Mouse (Mus musculus): Measurements from ENCODE around the gene Barhl2. TPM values are rescaled to one million over a fixed set of nuclear protein-coding genes. Genes with fewer than 3 reads are reported as not detected.

The Barhl2 gene
- polyA plus RNA-seq, 1 experiment from 2014 or later: not detected

DNA sequence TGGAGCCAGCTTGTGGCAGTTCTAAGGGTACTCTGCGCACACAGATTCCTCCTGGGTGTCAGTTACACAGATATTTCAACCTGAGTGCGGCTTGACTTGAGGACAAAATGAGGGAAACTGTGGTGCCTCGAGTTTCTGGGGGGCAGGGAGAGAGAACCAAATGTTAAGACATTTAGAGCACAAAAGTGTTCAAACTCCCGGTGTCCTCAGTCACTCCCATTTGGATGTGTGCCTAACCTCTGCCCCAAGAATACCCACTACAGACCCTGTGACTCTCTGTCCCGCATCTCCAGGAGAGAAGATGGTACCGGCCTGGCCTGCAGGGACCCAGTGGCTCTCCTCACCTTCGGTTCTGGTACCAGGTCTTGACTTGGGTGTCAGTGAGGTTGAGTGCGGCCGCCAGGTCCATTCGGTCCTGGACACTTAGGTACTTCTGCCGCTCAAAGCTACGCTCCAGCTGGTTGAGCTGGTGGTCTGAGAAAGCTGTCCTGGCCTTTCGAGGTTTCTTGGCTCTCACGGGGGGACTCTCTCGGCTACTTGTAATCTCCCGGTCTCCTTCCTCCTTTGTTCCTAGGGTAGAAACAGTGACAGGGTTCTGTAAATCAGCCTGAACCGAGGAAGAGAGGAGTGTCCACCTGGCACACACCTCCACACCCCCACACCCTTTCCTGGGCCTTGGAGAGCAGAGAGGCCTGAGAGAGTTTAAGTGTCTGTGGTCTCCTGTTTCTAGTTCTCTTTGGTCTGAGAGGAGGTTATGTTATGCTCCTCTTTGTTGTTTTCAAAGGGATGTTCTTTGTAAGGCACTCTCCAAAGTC, 2.7 kb downstream of the Barhl2 start:
- 2% methylated on average over 17 of the region's 17 CpGs for WGBS
- Histone ChIP-seq H3K27me3 (ENCODE audit: insufficient read depth, low read length) (peaks cover 93% of the 10 kb centered on the region), H3K4me1 (replicated peaks; ENCODE audit: insufficient read depth, low read length) (no peaks in the 10 kb centered on the region; the same call in 1 of the 2 replicates), H3K4me3 (replicated peaks; ENCODE audit: low read depth, low read length) (no peak overlapping the region), H3K9ac (ENCODE audit: low read depth, low read length) (no peak overlapping the region), H3K27ac (no peak overlapping the region), H3K9me3 (replicated peaks; ENCODE audit: low read length) (no peaks in the 10 kb centered on the region; the same call in 1 of the 2 replicates), H3K36me3 (ENCODE audit: insufficient read depth, low read length) (no peaks in the 10 kb centered on the region), H3K4me2 (ENCODE audit: low read length) (no peak overlapping the region)
- no peak for DNase-seq (ENCODE audit: low spot score)
- ATAC-seq (replicated peaks; ENCODE audit: low FRiP score, low read depth): no peak
- no peak for TF ChIP-seq CTCF (IDR thresholded peaks at IDR 0.05; ENCODE audit: low read depth)

- Histone ChIP-seq H3K9ac (ENCODE audit: low read depth, low read length) (no peak overlapping the region), H3K36me3 (ENCODE audit: insufficient read depth, low read length) (no peaks in the 10 kb centered on the region), H3K27ac (no peak overlapping the region), H3K4me1 (replicated peaks; ENCODE audit: insufficient read depth, low read length) (no peaks in the 10 kb centered on the region; the same call in 1 of the 2 replicates), H3K9me3 (replicated peaks; ENCODE audit: low read length) (no peaks in the 10 kb centered on the region; the same call in 1 of the 2 replicates), H3K4me3 (replicated peaks; ENCODE audit: low read depth, low read length) (no peak overlapping the region), H3K4me2 (ENCODE audit: low read length) (no peak overlapping the region), H3K27me3 (ENCODE audit: insufficient read depth, low read length) (peaks cover 93% of the 10 kb centered on the region)
- 3% methylated on average over 9 of the region's 9 CpGs for WGBS
- ATAC-seq (replicated peaks; ENCODE audit: low FRiP score, low read depth): no peak
- TF ChIP-seq CTCF (IDR thresholded peaks at IDR 0.05; ENCODE audit: low read depth): no peak
- no peak for DNase-seq (ENCODE audit: low spot score)
These were observed 3.4 kb downstream of the Barhl2 start for GRCm38 (mm10) chr5:106454411-106455105.

GRCm38 (mm10) chr5:106453886-106454321, 4.1 kb downstream of the Barhl2 start:
- no peaks in the 10 kb centered on the region; the same call in 1 of the 2 replicates for H3K4me1 ChIP-seq (replicated peaks; ENCODE audit: insufficient read depth, low read length)
- peaks cover 93% of the 10 kb centered on the region for H3K27me3 ChIP-seq (ENCODE audit: insufficient read depth, low read length)
- H3K4me2 ChIP-seq (ENCODE audit: low read length): no peak overlapping the region
- H3K4me3 ChIP-seq (replicated peaks; ENCODE audit: low read depth, low read length): no peak overlapping the region
- ATAC-seq (replicated peaks; ENCODE audit: low FRiP score, low read depth): no peak
- no peak overlapping the region for H3K9ac ChIP-seq (ENCODE audit: low read depth, low read length)
- no peaks in the 10 kb centered on the region; the same call in 1 of the 2 replicates for H3K9me3 ChIP-seq (replicated peaks; ENCODE audit: low read length)
- TF ChIP-seq CTCF (IDR thresholded peaks at IDR 0.05; ENCODE audit: low read depth): no peak
- DNase-seq (ENCODE audit: low spot score): no peak
- no peak overlapping the region for H3K27ac ChIP-seq
- WGBS: 1% methylated on average over 13 of the region's 13 CpGs
- H3K36me3 ChIP-seq (ENCODE audit: insufficient read depth, low read length): no peaks in the 10 kb centered on the region

GRCm38 (mm10) chr5:106453181-106453885, 4.6 kb downstream of the Barhl2 start:
- H3K27ac ChIP-seq: no peak overlapping the region
- H3K4me1 ChIP-seq (replicated peaks; ENCODE audit: insufficient read depth, low read length): no peaks in the 10 kb centered on the region; the same call in 1 of the 2 replicates
- TF ChIP-seq CTCF (IDR thresholded peaks at IDR 0.05; ENCODE audit: low read depth): no peak
- H3K27me3 ChIP-seq (ENCODE audit: insufficient read depth, low read length): peaks cover 93% of the 10 kb centered on the region
- no peak overlapping the region for H3K4me3 ChIP-seq (replicated peaks; ENCODE audit: low read depth, low read length)
- ATAC-seq (replicated peaks; ENCODE audit: low FRiP score, low read depth) (no peak), DNase-seq (ENCODE audit: low spot score) (no peak)
- no peak overlapping the region for H3K4me2 ChIP-seq (ENCODE audit: low read length)
- no peaks in the 10 kb centered on the region for H3K36me3 ChIP-seq (ENCODE audit: insufficient read depth, low read length)
- 1% methylated on average over 43 of the region's 45 CpGs for WGBS
- no peak overlapping the region for H3K9ac ChIP-seq (ENCODE audit: low read depth, low read length)
- no peaks in the 10 kb centered on the region; the same call in 1 of the 2 replicates for H3K9me3 ChIP-seq (replicated peaks; ENCODE audit: low read length)

- no peak for TF ChIP-seq CTCF (IDR thresholded peaks at IDR 0.05; ENCODE audit: low read depth)
- Histone ChIP-seq H3K27ac (no peak overlapping the region), H3K4me3 (replicated peaks; ENCODE audit: low read depth, low read length) (no peak overlapping the region), H3K9ac (ENCODE audit: low read depth, low read length) (no peak overlapping the region), H3K4me1 (replicated peaks; ENCODE audit: insufficient read depth, low read length) (no peaks in the 10 kb centered on the region), H3K36me3 (ENCODE audit: insufficient read depth, low read length) (no peaks in the 10 kb centered on the region), H3K27me3 (ENCODE audit: insufficient read depth, low read length) (peaks cover 93% of the 10 kb centered on the region), H3K9me3 (replicated peaks; ENCODE audit: low read length) (no peaks in the 10 kb centered on the region; the same call in 1 of the 2 replicates), H3K4me2 (ENCODE audit: low read length) (no peak overlapping the region)
- DNase-seq (ENCODE audit: low spot score): no peak
- ATAC-seq (replicated peaks; ENCODE audit: low FRiP score, low read depth): no peak
- 10% methylated on average over 2 of the region's 4 CpGs for WGBS
These were observed 5.3 kb downstream of the Barhl2 start for GRCm38 (mm10) chr5:106452686-106453085.

Data from kidney, postnatal 0 days (tissue).